Mouse (Mus musculus) naive thymus-derived CD4-positive, alpha-beta T cell, adult 2 months (primary cell): Measurements from ENCODE around the gene Llgl1.

Experiments
- DNase-seq: peaks from one replicate; pipeline ENCODE4 v3.0.0-alpha.2; 2011; ENCODE audit warnings: low read depth

The Llgl1 gene

GRCm38 (mm10) chr11:60726601-60727391 is 27.3 kb downstream of the Llgl1 start, which contains the start of gene Flii:
Flii (minus strand) TSS chr11:60727263.
- peak; percentile 84 for DNase-seq

DNA sequence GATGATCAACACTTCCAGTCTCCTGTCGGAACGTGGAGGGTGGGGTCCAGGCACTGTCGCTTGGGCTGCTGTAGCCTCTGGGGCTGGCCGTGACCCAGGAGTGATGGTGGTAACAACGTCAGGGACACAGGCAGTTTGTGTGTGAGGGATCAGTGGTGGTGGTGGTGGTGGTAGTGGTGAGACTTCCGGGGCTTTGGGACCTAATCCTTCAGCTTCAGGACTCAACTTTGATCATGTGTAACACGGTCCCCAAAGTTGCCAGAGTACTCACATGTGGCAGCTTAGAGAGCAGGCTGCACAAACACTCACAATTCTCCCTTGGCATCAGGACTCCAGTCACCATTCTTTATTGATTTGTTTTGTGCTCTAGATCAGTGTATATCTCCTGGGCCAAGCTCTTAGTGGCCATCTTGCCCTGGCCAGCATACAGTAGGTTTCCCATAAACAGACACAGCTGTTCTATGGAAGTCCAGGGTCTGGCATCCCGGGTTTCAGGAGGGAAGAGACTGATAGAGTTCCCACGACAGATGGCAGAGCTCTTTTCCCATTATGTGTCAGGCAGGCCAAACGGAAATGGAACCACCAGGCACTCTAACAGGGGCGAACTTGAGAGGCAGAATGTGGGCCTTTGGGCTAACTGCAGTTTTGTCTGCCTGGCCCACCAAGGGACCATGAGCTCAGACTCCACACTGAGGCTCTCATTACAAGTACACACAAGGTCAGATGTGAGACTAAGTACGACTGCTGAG is 28.0 kb downstream of the Llgl1 start:
- no peak for DNase-seq

DNA sequence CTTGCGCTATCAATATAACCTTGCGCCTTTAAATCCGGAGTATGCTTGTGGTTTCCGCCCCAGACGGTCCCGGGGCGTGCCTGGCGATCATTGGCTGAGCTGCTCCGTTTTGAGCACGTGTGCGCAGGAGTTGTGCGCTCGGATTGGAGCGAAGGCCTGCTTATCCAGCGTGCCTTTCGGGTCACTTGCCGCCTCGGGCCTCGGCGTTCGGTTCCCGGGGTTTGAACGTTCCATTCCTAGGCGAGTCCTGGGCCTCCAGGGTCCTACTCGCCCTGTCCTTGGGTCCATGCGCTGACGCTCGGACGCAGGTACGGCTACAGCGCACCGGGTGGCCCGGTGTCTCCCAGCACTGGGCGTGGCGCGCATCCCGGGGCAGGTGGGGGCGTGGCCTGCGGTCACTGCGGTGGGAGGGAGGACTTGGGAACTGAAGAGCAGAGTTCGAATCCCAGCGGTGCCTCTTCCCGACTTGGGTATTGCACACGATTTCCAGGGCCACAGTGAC is 28.8 kb downstream of the Llgl1 start, which contains the start of gene Mief2:
Gene Mief2, plus strand, starts transcription at position 139 of the 502 bp plus-strand sequence.
- DNase-seq: peak; percentile 95

- no peak for DNase-seq
Observed at GRCm38 (mm10) chr11:60729217-60729641, 29.7 kb downstream of the Llgl1 start.

DNA sequence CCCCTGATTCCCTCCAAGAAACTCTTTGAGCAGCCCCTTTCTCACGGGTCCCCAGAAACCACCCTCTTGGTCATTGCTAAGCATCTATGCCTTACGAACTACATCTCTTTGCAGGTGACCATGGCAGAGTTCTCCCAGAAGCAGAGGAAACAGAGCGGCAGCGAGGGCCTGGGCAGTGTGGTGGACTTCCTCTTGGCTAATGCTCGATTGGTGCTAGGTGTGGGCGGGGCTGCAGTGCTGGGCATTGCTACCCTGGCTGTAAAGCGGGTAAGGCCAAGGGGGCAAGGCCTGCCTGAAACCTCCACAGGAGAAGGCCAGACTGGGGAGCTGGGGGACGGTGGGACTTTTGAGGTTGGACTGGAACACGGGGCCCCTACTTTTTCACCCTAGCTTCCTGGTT is 30.6 kb downstream of the Llgl1 start:
- no peak for DNase-seq

DNA sequence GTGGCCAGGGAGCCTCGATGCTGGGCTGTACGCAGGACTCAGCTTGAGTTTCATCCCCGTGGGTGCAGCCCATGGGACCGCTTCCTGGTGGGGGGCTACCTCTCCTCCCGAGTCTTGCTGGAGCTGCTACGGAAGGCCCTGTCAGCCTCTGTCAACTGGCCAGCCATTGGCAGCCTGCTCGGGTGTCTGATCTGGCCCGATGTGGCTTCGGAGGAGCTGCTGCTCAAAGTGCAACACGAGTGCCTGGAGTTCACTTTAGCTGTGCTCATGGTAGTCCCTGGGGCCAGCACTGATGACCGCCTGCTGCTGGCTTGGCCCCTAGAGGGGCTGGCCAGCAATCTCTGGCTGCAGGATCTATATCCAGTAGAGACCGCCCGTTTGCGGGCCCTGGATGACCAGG is 31.7 kb downstream of the Llgl1 start:
- no peak for DNase-seq

DNA sequence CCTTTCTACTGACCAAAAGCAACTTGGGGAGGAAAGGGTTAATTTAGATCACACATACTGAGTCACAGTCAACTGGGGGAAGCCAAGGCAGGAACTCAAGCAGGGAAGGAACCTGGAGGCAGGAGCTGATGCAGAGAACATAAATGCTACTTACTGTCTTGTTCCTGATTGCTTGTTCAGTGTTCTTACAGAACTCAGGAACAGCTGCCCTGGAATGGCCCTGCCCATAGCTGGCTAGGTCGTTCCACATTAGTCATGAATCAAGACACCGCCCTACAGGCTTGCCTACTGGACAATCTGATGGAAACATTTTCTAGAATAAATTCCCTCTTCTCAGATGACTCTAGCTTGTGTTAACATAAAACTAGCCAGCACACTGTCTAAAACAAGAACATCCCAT is 34.7 kb downstream of the Llgl1 start:
- no peak for DNase-seq

DNA sequence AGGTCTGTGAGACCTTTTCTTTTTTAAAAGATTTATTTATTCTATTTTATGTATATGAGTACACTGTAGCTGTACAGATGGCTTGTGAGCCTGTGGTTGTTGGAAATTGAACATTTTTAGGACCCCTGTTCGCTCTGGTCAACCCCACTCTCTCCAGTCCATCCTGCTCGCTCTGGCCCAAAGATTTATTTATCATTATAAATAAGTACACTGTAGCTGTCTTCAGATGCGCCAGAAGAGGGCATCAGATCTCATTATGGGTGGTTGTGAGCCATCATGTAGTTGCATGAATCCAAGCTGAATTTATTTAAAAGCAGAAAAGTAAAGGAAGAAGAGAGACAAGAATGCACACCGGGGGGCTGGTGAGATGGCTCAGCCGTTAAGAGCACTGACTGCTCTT is 35.7 kb downstream of the Llgl1 start:
- no peak for DNase-seq

DNA sequence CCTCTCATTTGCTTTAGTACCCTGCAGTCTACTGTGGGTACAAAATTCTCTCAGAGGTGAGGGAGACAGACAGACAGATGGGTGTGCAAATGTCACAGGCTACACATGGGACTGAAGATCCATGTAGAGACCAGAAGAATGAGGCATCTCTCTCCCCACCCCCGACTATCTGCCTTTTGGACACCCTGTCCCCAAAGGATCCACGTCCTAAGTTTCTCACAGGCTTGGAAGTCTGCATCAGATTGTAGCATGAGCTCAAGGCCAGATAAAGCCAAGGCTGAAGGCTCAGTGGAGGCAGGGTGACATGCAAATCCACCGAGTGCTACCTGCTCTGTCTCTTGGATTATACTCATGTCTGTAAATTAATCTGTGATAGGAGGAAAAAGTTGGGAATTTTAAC is 37.0 kb downstream of the Llgl1 start:
- no peak for DNase-seq

GRCm38 (mm10) chr11:60737450-60737849 is 37.9 kb downstream of the Llgl1 start:
- DNase-seq: no peak

DNA sequence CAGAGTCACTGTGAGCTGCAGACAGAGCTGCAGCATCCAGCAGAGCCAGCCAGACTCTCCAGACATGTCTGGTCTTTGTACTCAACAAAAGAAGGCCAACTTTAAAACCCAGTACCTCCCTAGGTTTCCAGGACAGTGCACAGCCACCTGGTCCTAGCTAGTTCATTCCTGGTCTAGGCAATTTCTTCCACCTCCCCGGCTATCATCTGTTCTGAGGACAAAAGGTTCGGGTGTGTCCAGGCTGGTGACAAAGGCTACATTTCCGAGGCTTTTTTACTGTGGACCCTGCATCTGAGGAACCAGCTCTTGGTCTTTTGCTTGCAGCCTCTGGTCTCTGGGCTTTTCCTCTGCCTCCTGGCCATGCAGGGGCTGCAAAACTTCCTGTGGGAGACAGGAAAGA is 40.8 kb downstream of the Llgl1 start:
- DNase-seq: no peak

GRCm38 (mm10) chr11:60755570-60755969 is 56.0 kb downstream of the Llgl1 start:
- no peak for DNase-seq

- no peak for DNase-seq
Observed at GRCm38 (mm10) chr11:60761681-60762080, 62.2 kb downstream of the Llgl1 start.
